Mouse (Mus musculus): ENCODE results near the gene Adgrv1. TPM values are rescaled to one million over a fixed set of nuclear protein-coding genes. Genes with fewer than 3 reads are reported as not detected.

Adgrv1 gene
- polyA plus RNA-seq, 1 experiment from 2014 or later: 0.86 TPM

- Histone ChIP-seq H3K4me2 (ENCODE audit: low read length) (no peak overlapping the region), H3K9ac (ENCODE audit: low read length) (no peak overlapping the region), H3K4me1 (ENCODE audit: control insufficient read depth in 2 of 2, insufficient read depth in 2 of 2, low read length in 2 of 2) (peaks cover 0 to 3% of the 10 kb centered on the region in 2 experiments; a peak in 1 of 4 replicates), H3K27me3 (ENCODE audit: control insufficient read depth, insufficient read depth, low read length) (no peaks in the 10 kb centered on the region), H3K36me3 (ENCODE audit: control insufficient read depth, insufficient read depth, low read length) (no peaks in the 10 kb centered on the region), H3K4me3 (ENCODE audit: control insufficient read depth in 1 of 2, insufficient read depth in 1 of 2, low read depth in 1 of 2, low read length in 2 of 2) (no peak overlapping the region), H3K9me3 (ENCODE audit: control insufficient read depth, low read length) (no peaks in the 10 kb centered on the region), H3K27ac (replicated peaks in 1 of 2; ENCODE audit: control insufficient read depth in 1 of 2, insufficient read depth in 1 of 2, low read depth in 2 of 2, low read length in 2 of 2) (no peak overlapping the region)
- ATAC-seq (ENCODE audit: insufficient number of reproducible peaks, insufficient read depth, low FRiP score, low read depth): no peak
- WGBS: 64% methylated on average over 5 of the region's 5 CpGs
These were observed 303.2 kb downstream of the Adgrv1 start for GRCm38 (mm10) chr13:81329762-81330161.

GRCm38 (mm10) chr13:81328181-81328580, 304.8 kb downstream of the Adgrv1 start:
- H3K9me3 ChIP-seq (ENCODE audit: control insufficient read depth, low read length): no peaks in the 10 kb centered on the region
- peaks cover 0 to 3% of the 10 kb centered on the region in 2 experiments; a peak in 1 of 4 replicates for H3K4me1 ChIP-seq (ENCODE audit: control insufficient read depth in 2 of 2, insufficient read depth in 2 of 2, low read length in 2 of 2)
- H3K27me3 ChIP-seq (ENCODE audit: control insufficient read depth, insufficient read depth, low read length): no peaks in the 10 kb centered on the region
- no peak for ATAC-seq (ENCODE audit: insufficient number of reproducible peaks, insufficient read depth, low FRiP score, low read depth)
- H3K9ac ChIP-seq (ENCODE audit: low read length): no peak overlapping the region
- H3K4me3 ChIP-seq (ENCODE audit: control insufficient read depth in 1 of 2, insufficient read depth in 1 of 2, low read depth in 1 of 2, low read length in 2 of 2): no peak overlapping the region
- no peak overlapping the region for H3K27ac ChIP-seq (replicated peaks in 1 of 2; ENCODE audit: control insufficient read depth in 1 of 2, insufficient read depth in 1 of 2, low read depth in 2 of 2, low read length in 2 of 2)
- no peak overlapping the region for H3K4me2 ChIP-seq (ENCODE audit: low read length)
- 88% methylated on average over 1 of the region's 1 CpGs for WGBS
- H3K36me3 ChIP-seq (ENCODE audit: control insufficient read depth, insufficient read depth, low read length): no peaks in the 10 kb centered on the region

- H3K4me1 ChIP-seq (ENCODE audit: control insufficient read depth in 2 of 2, insufficient read depth in 2 of 2, low read length in 2 of 2): no peaks in the 10 kb centered on the region
- no peak overlapping the region for H3K4me2 ChIP-seq (ENCODE audit: low read length)
- H3K9ac ChIP-seq (ENCODE audit: low read length): no peak overlapping the region
- no peak overlapping the region for H3K27ac ChIP-seq (replicated peaks in 1 of 2; ENCODE audit: control insufficient read depth in 1 of 2, insufficient read depth in 1 of 2, low read depth in 2 of 2, low read length in 2 of 2)
- no peak overlapping the region for H3K4me3 ChIP-seq (ENCODE audit: control insufficient read depth in 1 of 2, insufficient read depth in 1 of 2, low read depth in 1 of 2, low read length in 2 of 2)
- no peaks in the 10 kb centered on the region for H3K27me3 ChIP-seq (ENCODE audit: control insufficient read depth, insufficient read depth, low read length)
- ATAC-seq (ENCODE audit: insufficient number of reproducible peaks, insufficient read depth, low FRiP score, low read depth): no peak
- 89% methylated on average over 2 of the region's 2 CpGs for WGBS
- no peaks in the 10 kb centered on the region for H3K36me3 ChIP-seq (ENCODE audit: control insufficient read depth, insufficient read depth, low read length)
- H3K9me3 ChIP-seq (ENCODE audit: control insufficient read depth, low read length): no peaks in the 10 kb centered on the region
These were observed 307.2 kb downstream of the Adgrv1 start for GRCm38 (mm10) chr13:81325606-81326215.

- WGBS: 84% methylated on average over 3 of the region's 3 CpGs
- H3K4me3 ChIP-seq (ENCODE audit: control insufficient read depth in 1 of 2, insufficient read depth in 1 of 2, low read depth in 1 of 2, low read length in 2 of 2): no peak overlapping the region
- H3K9me3 ChIP-seq (ENCODE audit: control insufficient read depth, low read length): no peaks in the 10 kb centered on the region
- H3K27ac ChIP-seq (replicated peaks in 1 of 2; ENCODE audit: control insufficient read depth in 1 of 2, insufficient read depth in 1 of 2, low read depth in 2 of 2, low read length in 2 of 2): no peak overlapping the region
- no peaks in the 10 kb centered on the region for H3K4me1 ChIP-seq (ENCODE audit: control insufficient read depth in 2 of 2, insufficient read depth in 2 of 2, low read length in 2 of 2)
- no peak for ATAC-seq (ENCODE audit: insufficient number of reproducible peaks, insufficient read depth, low FRiP score, low read depth)
- no peaks in the 10 kb centered on the region for H3K27me3 ChIP-seq (ENCODE audit: control insufficient read depth, insufficient read depth, low read length)
- H3K4me2 ChIP-seq (ENCODE audit: low read length): no peak overlapping the region
- H3K9ac ChIP-seq (ENCODE audit: low read length): no peak overlapping the region
- no peaks in the 10 kb centered on the region for H3K36me3 ChIP-seq (ENCODE audit: control insufficient read depth, insufficient read depth, low read length)
These were observed 309.2 kb downstream of the Adgrv1 start for GRCm38 (mm10) chr13:81323546-81324316.

GRCm38 (mm10) chr13:81316581-81316980, 316.4 kb downstream of the Adgrv1 start:
- no peaks in the 10 kb centered on the region for H3K36me3 ChIP-seq (ENCODE audit: control insufficient read depth, insufficient read depth, low read length)
- no peak overlapping the region for H3K4me3 ChIP-seq (ENCODE audit: control insufficient read depth in 1 of 2, insufficient read depth in 1 of 2, low read depth in 1 of 2, low read length in 2 of 2)
- H3K27ac ChIP-seq (replicated peaks in 1 of 2; ENCODE audit: control insufficient read depth in 1 of 2, insufficient read depth in 1 of 2, low read depth in 2 of 2, low read length in 2 of 2): no peak overlapping the region
- no peaks in the 10 kb centered on the region for H3K27me3 ChIP-seq (ENCODE audit: control insufficient read depth, insufficient read depth, low read length)
- H3K9me3 ChIP-seq (ENCODE audit: control insufficient read depth, low read length): no peaks in the 10 kb centered on the region
- no peak for ATAC-seq (ENCODE audit: insufficient number of reproducible peaks, insufficient read depth, low FRiP score, low read depth)
- no peak overlapping the region for H3K4me2 ChIP-seq (ENCODE audit: low read length)
- no peak overlapping the region for H3K9ac ChIP-seq (ENCODE audit: low read length)
- H3K4me1 ChIP-seq (ENCODE audit: control insufficient read depth in 2 of 2, insufficient read depth in 2 of 2, low read length in 2 of 2): peaks cover 2 to 6% of the 10 kb centered on the region in 2 experiments; a peak in 1 of 4 replicates
- WGBS: 80% methylated on average over 4 of the region's 4 CpGs

GRCm38 (mm10) chr13:81314306-81315120, 318.4 kb downstream of the Adgrv1 start:
- no peak overlapping the region for H3K4me3 ChIP-seq (ENCODE audit: control insufficient read depth in 1 of 2, insufficient read depth in 1 of 2, low read depth in 1 of 2, low read length in 2 of 2)
- no peaks in the 10 kb centered on the region for H3K27me3 ChIP-seq (ENCODE audit: control insufficient read depth, insufficient read depth, low read length)
- no peaks in the 10 kb centered on the region for H3K36me3 ChIP-seq (ENCODE audit: control insufficient read depth, insufficient read depth, low read length)
- H3K27ac ChIP-seq (replicated peaks in 1 of 2; ENCODE audit: control insufficient read depth in 1 of 2, insufficient read depth in 1 of 2, low read depth in 2 of 2, low read length in 2 of 2): no peak overlapping the region
- peaks cover 2 to 6% of the 10 kb centered on the region in 2 experiments; a peak in 1 of 4 replicates for H3K4me1 ChIP-seq (ENCODE audit: control insufficient read depth in 2 of 2, insufficient read depth in 2 of 2, low read length in 2 of 2)
- H3K9me3 ChIP-seq (ENCODE audit: control insufficient read depth, low read length): no peaks in the 10 kb centered on the region
- H3K4me2 ChIP-seq (ENCODE audit: low read length): no peak overlapping the region
- WGBS: 52% methylated on average over 7 of the region's 7 CpGs
- no peak overlapping the region for H3K9ac ChIP-seq (ENCODE audit: low read length)
- ATAC-seq (ENCODE audit: insufficient number of reproducible peaks, insufficient read depth, low FRiP score, low read depth): no peak

- 35% methylated on average over 5 of the region's 5 CpGs for WGBS
These were observed 320.8 kb downstream of the Adgrv1 start for GRCm38 (mm10) chr13:81312148-81312547.

More at GRCm38 (mm10) chr13:81312148-81312547, 320.8 kb downstream of the Adgrv1 start:
- ATAC-seq (ENCODE audit: insufficient number of reproducible peaks, insufficient read depth, low FRiP score, low read depth): no peak
- H3K27ac ChIP-seq (replicated peaks in 1 of 2; ENCODE audit: control insufficient read depth in 1 of 2, insufficient read depth in 1 of 2, low read depth in 2 of 2, low read length in 2 of 2): no peak overlapping the region
- H3K36me3 ChIP-seq (ENCODE audit: control insufficient read depth, insufficient read depth, low read length): no peaks in the 10 kb centered on the region
- H3K4me2 ChIP-seq (ENCODE audit: low read length): no peak overlapping the region
- H3K27me3 ChIP-seq (ENCODE audit: control insufficient read depth, insufficient read depth, low read length): no peaks in the 10 kb centered on the region
- no peak overlapping the region for H3K4me3 ChIP-seq (ENCODE audit: control insufficient read depth in 1 of 2, insufficient read depth in 1 of 2, low read depth in 1 of 2, low read length in 2 of 2)
- no peak overlapping the region for H3K9ac ChIP-seq (ENCODE audit: low read length)
- no peaks in the 10 kb centered on the region for H3K9me3 ChIP-seq (ENCODE audit: control insufficient read depth, low read length)
- H3K4me1 ChIP-seq (ENCODE audit: control insufficient read depth in 2 of 2, insufficient read depth in 2 of 2, low read length in 2 of 2): peaks cover 2 to 6% of the 10 kb centered on the region in 2 experiments; a peak in 1 of 4 replicates

Measured in heart, embryonic 14.5 days (tissue).